Comparison of ENCODE assay signal across 35 mouse cellular contexts in genomic region chr7:19865246-19866036, GRCm38 (mm10). TPM values are rescaled to one million over a fixed set of nuclear protein-coding genes. Genes with fewer than 3 reads are reported as not detected.
A peak's percentile ranks its signal among the peaks of the same experiment; 100 is the strongest.
DNase-seq lines count a peak whose midpoint lies in the region; ATAC-seq and TF ChIP-seq lines count a peak whose summit lies in the region.
"Had no signal": no experiment of that assay in that cellular context is flagged by ENCODE, and none has a peak within 500 bp of the region (broad histone marks: within the 10 kb centered on the region; RNA-seq: fewer than 3 reads in every experiment).

No protein-coding gene starts in this region.

- no peak overlapping the region for H3K4me2 ChIP-seq in intestine, embryonic 16.5 days (ENCODE audit: low read depth, low read length)
- no peak overlapping the region for H3K4me2 ChIP-seq in liver, embryonic 12.5 days
- H3K4me2 ChIP-seq in liver, postnatal 0 days (ENCODE audit: low read depth, low read length): no peak overlapping the region
- H3K4me2 ChIP-seq: heart, embryonic 13.5 days; kidney, embryonic 15.5 days; lung, embryonic 15.5 days; midbrain, embryonic 11.5 days had no signal

- no peaks in the 10 kb centered on the region for H3K36me3 ChIP-seq in liver, adult 2 months (ENCODE audit: control insufficient read depth, insufficient read depth, low read length)
- no peaks in the 10 kb centered on the region for H3K36me3 ChIP-seq in intestine, embryonic 16.5 days (ENCODE audit: control insufficient read depth, insufficient read depth, low read length)
- H3K36me3 ChIP-seq in liver, embryonic 12.5 days: no peaks in the 10 kb centered on the region
- H3K36me3 ChIP-seq in liver, postnatal 0 days (replicated peaks; ENCODE audit: insufficient read depth, low read length): no peaks in the 10 kb centered on the region
- H3K36me3 ChIP-seq: heart, embryonic 13.5 days; kidney, embryonic 15.5 days; lung, embryonic 15.5 days had no signal

- TF ChIP-seq EP300 in liver, postnatal 0 days (IDR thresholded peaks at IDR 0.05; ENCODE audit: low read depth): no peak

- DNase-seq in liver, adult 2 months (ENCODE audit: extremely low read depth, low read depth, low spot score): peak; percentile 87
- DNase-seq in liver: no peak
- DNase-seq in liver, postnatal 0 days: no peak
- DNase-seq in adrenal gland, adult (ENCODE audit: inconsistent age in 2 of 2, low spot score in 1 of 2): no peak
- no peak for DNase-seq in embryo, embryonic 11 days
- no peak for DNase-seq in layer of hippocampus, postnatal 10 days (ENCODE audit: low spot score in 2 of 2)
- DNase-seq: cerebellum, adult 11-12 months; cerebellum, postnatal 10 days; gastrocnemius, postnatal 10 days; layer of hippocampus, postnatal 36 days; left cerebral cortex, postnatal 4 days; right cerebral cortex, postnatal 25 days; spleen, adult 18-20 months; thymus, postnatal 14 days had no signal

- H3K9ac ChIP-seq in liver, adult 2 months (ENCODE audit: low read depth, low read length): no peak overlapping the region
- no peak overlapping the region for H3K9ac ChIP-seq in intestine, embryonic 16.5 days (ENCODE audit: low read depth, low read length)
- no peak overlapping the region for H3K9ac ChIP-seq in liver, embryonic 12.5 days
- H3K9ac ChIP-seq in liver, postnatal 0 days (replicated peaks): no peak overlapping the region
- H3K9ac ChIP-seq: kidney, embryonic 15.5 days; lung, embryonic 15.5 days had no signal

- TF ChIP-seq POLR2A in liver, adult 2 months (IDR thresholded peaks at IDR 0.05; ENCODE audit: extremely low read depth, insufficient read depth, low read length): no peak

- H3K4me1 ChIP-seq in liver, adult 2 months (ENCODE audit: control insufficient read depth, insufficient read depth, low read length): peaks cover 27% of the 10 kb centered on the region
- 0 out of 2 replicates have a peak, but pooled peaks cover 6% of the 10 kb centered on the region for H3K4me1 ChIP-seq in intestine, embryonic 16.5 days (ENCODE audit: control insufficient read depth, insufficient read depth, low read length)
- H3K4me1 ChIP-seq in liver, embryonic 12.5 days: peaks cover 4% of the 10 kb centered on the region; the same call in 1 of the 2 replicates
- no peaks in the 10 kb centered on the region; the same call in 1 of the 2 replicates for H3K4me1 ChIP-seq in liver, postnatal 0 days (ENCODE audit: insufficient read depth)
- H3K4me1 ChIP-seq: heart, embryonic 13.5 days; kidney, embryonic 15.5 days; lung, embryonic 15.5 days had no signal

- no peak for TF ChIP-seq CTCF in liver, adult 2 months (IDR thresholded peaks at IDR 0.05; ENCODE audit: low read depth, low read length)
- TF ChIP-seq CTCF in liver, postnatal 0 days (IDR thresholded peaks at IDR 0.05; ENCODE audit: low read depth): no peak

- H3K27ac ChIP-seq in liver, adult 2 months (replicated peaks; ENCODE audit: insufficient read depth, low read depth, low read length): peak overlapping the region; percentile 98
- peak overlapping the region; percentile 40; the same call in 1 of the 2 replicates for H3K27ac ChIP-seq in intestine, embryonic 16.5 days (ENCODE audit: low read length)
- no peak overlapping the region for H3K27ac ChIP-seq in liver, embryonic 12.5 days
- H3K27ac ChIP-seq in liver, postnatal 0 days (ENCODE audit: low read depth): peak overlapping the region; percentile 42; the same call in 1 of the 2 replicates
- H3K27ac ChIP-seq: heart, embryonic 13.5 days; kidney, embryonic 15.5 days; lung, embryonic 15.5 days had no signal

- H3K9me3 ChIP-seq in intestine, embryonic 16.5 days (ENCODE audit: control insufficient read depth, low read length): no peaks in the 10 kb centered on the region
- no peaks in the 10 kb centered on the region for H3K9me3 ChIP-seq in liver, embryonic 12.5 days (replicated peaks)
- no peaks in the 10 kb centered on the region for H3K9me3 ChIP-seq in liver, postnatal 0 days (ENCODE audit: low read length)
- H3K9me3 ChIP-seq: heart, embryonic 13.5 days; kidney, embryonic 15.5 days; lung, embryonic 15.5 days had no signal

- 15% methylated on average over 8 of the region's 8 CpGs for WGBS in liver, adult 2 months
- WGBS in intestine, embryonic 16.5 days: 65% methylated on average over 8 of the region's 8 CpGs
- 64% methylated on average over 8 of the region's 8 CpGs for WGBS in liver, embryonic 12.5 days (ENCODE audit: insufficient replicate concordance)
- 50% methylated on average over 8 of the region's 8 CpGs for WGBS in liver, postnatal 0 days (ENCODE audit: insufficient replicate concordance)

- H3K4me3 ChIP-seq in liver, adult 2 months (ENCODE audit: insufficient read depth, low read depth, low read length): no peak overlapping the region
- H3K4me3 ChIP-seq in intestine, embryonic 16.5 days (ENCODE audit: low read length): no peak overlapping the region
- H3K4me3 ChIP-seq in liver, embryonic 12.5 days: no peak overlapping the region
- no peak overlapping the region for H3K4me3 ChIP-seq in liver, postnatal 0 days (ENCODE audit: low read depth, low read length)
- H3K4me3 ChIP-seq: erythroblast, embryonic 14.5 days; heart, embryonic 13.5 days; kidney, embryonic 15.5 days; lung, embryonic 15.5 days had no signal

- no peaks in the 10 kb centered on the region for H3K79me2 ChIP-seq in liver, adult 2 months (ENCODE audit: control insufficient read depth, insufficient read depth, low read length)

- no peaks in the 10 kb centered on the region for H3K27me3 ChIP-seq in liver, adult 2 months (ENCODE audit: control insufficient read depth, insufficient read depth, low read length)
- H3K27me3 ChIP-seq in intestine, embryonic 16.5 days (replicated peaks; ENCODE audit: control insufficient read depth, insufficient read depth, low read length): no peaks in the 10 kb centered on the region
- H3K27me3 ChIP-seq in liver, embryonic 12.5 days (replicated peaks): no peaks in the 10 kb centered on the region
- no peaks in the 10 kb centered on the region for H3K27me3 ChIP-seq in liver, postnatal 0 days (ENCODE audit: insufficient read depth, low read length)
- H3K27me3 ChIP-seq: CH12.LX; heart, embryonic 13.5 days; kidney, embryonic 15.5 days; lung, embryonic 15.5 days had no signal

- ATAC-seq in intestine, embryonic 16.5 days: peak; percentile 54
- ATAC-seq in liver, embryonic 12.5 days: peak; percentile 53
- peak; percentile 73 for ATAC-seq in liver, postnatal 0 days
- ATAC-seq: forebrain, embryonic 16.5 days; hindbrain, embryonic 16.5 days; midbrain, embryonic 16.5 days had no signal

RNA-seq across cellular contexts. Expression of gene Ceacam16, which starts 4.3 kb away (rescaled TPM):
- 0.09 and 0.34 TPM in 2 replicates for total RNA-seq in liver, adult 2 months (2014; rRNA removed)
- 0.09 and 0.11 TPM in 2 replicates for polyA plus RNA-seq in liver, adult 2 months (2012; rRNA removed)
- polyA plus RNA-seq in intestine, embryonic 16.5 days (2015; fragmentation: Nextera tagmentation; extraction: Ambion mirVana): not detected in 2 replicates
- not detected in 2 replicates for polyA plus RNA-seq in liver, embryonic 12.5 days (2016; fragmentation: Nextera tagmentation; extraction: Ambion mirVana)
- polyA plus RNA-seq in liver, postnatal 0 days (2015; fragmentation: Nextera tagmentation; extraction: Ambion mirVana): 0.09 TPM in 1 of 2 replicates, not detected in the other
- total RNA-seq in layer of hippocampus, postnatal 10 days (2021): not detected
- total RNA-seq: common myeloid progenitor, adult 5-6 weeks; gastrocnemius, postnatal 10 days; layer of hippocampus, adult 8-10 months; layer of hippocampus, postnatal 36 days; left cerebral cortex, postnatal 4 days had no signal
- polyA plus RNA-seq: C2C12; embryonic facial prominence, embryonic 14.5 days; erythroblast, embryonic 14.5 days; hindbrain, embryonic 11.5 days; kidney, embryonic 15.5 days; lung, embryonic 15.5 days; midbrain, embryonic 11.5 days; neural tube, embryonic 11.5 days had no signal

RNA-seq across cellular contexts. Expression of gene Gm19345, which starts 13.6 kb away (rescaled TPM):
- not detected in 2 replicates for total RNA-seq in liver, adult 2 months (2014; rRNA removed)
- polyA plus RNA-seq in liver, adult 2 months (2012; rRNA removed): 0.11 TPM in 1 of 2 replicates, not detected in the other
- polyA plus RNA-seq in intestine, embryonic 16.5 days (2015; fragmentation: Nextera tagmentation; extraction: Ambion mirVana): 0.13 and 0.27 TPM in 2 replicates
- not detected in 2 replicates for polyA plus RNA-seq in liver, embryonic 12.5 days (2016; fragmentation: Nextera tagmentation; extraction: Ambion mirVana)
- polyA plus RNA-seq in liver, postnatal 0 days (2015; fragmentation: Nextera tagmentation; extraction: Ambion mirVana): 0.18 and 0.19 TPM in 2 replicates
- 1 to 10 TPM; 5.1 to 5.4 TPM for total RNA-seq in layer of hippocampus, postnatal 10 days (2021)
- total RNA-seq: common myeloid progenitor, adult 5-6 weeks; gastrocnemius, postnatal 10 days; heart, postnatal 14 days; megakaryocyte, adult 5-6 weeks had no signal
- polyA plus RNA-seq: C2C12; erythroblast, embryonic 14.5 days; forebrain, embryonic 11.5 days; heart, embryonic 13.5 days; lung, embryonic 15.5 days; midbrain, embryonic 11.5 days had no signal

RNA-seq across cellular contexts. Expression of gene Ceacam19, which starts 22.3 kb away (rescaled TPM):
- not detected in 2 replicates for total RNA-seq in liver, adult 2 months (2014; rRNA removed)
- polyA plus RNA-seq in liver, adult 2 months (2012; rRNA removed): not detected in 2 replicates
- not detected in 2 replicates for polyA plus RNA-seq in intestine, embryonic 16.5 days (2015; fragmentation: Nextera tagmentation; extraction: Ambion mirVana)
- polyA plus RNA-seq in liver, embryonic 12.5 days (2016; fragmentation: Nextera tagmentation; extraction: Ambion mirVana): not detected in 2 replicates
- not detected in 2 replicates for polyA plus RNA-seq in liver, postnatal 0 days (2015; fragmentation: Nextera tagmentation; extraction: Ambion mirVana)
- total RNA-seq in layer of hippocampus, postnatal 10 days (2021): not detected
- total RNA-seq: adrenal gland, postnatal 14 days; common myeloid progenitor, adult 5-6 weeks; gastrocnemius, postnatal 10 days; heart, postnatal 14 days; layer of hippocampus, adult 8-10 months; layer of hippocampus, postnatal 36 days; left cerebral cortex, postnatal 4 days had no signal
- polyA plus RNA-seq: C2C12; erythroblast, embryonic 14.5 days; forebrain, embryonic 11.5 days; forebrain, embryonic 16.5 days; heart, embryonic 13.5 days; hindbrain, embryonic 11.5 days; hindbrain, embryonic 16.5 days; kidney, embryonic 15.5 days; lung, embryonic 15.5 days; midbrain, embryonic 11.5 days; midbrain, embryonic 16.5 days; neural tube, embryonic 11.5 days had no signal

RNA-seq across cellular contexts. Expression of gene Bcl3, which starts 42.9 kb away (rescaled TPM):
- 3.0 and 7.4 TPM in 2 replicates for total RNA-seq in liver, adult 2 months (2014; rRNA removed)
- 72.8 and 76.8 TPM in 2 replicates for polyA plus RNA-seq in liver, adult 2 months (2012; rRNA removed)
- 15.5 and 15.6 TPM in 2 replicates for polyA plus RNA-seq in intestine, embryonic 16.5 days (2015; fragmentation: Nextera tagmentation; extraction: Ambion mirVana)
- polyA plus RNA-seq in liver, embryonic 12.5 days (2016; fragmentation: Nextera tagmentation; extraction: Ambion mirVana): 3.7 and 5.4 TPM in 2 replicates
- 5.4 and 11.2 TPM in 2 replicates for polyA plus RNA-seq in liver, postnatal 0 days (2015; fragmentation: Nextera tagmentation; extraction: Ambion mirVana)
- under 1 TPM; 0.85 to 0.87 TPM for total RNA-seq in layer of hippocampus, postnatal 10 days (2021)

RNA-seq across cellular contexts. Expression of gene Pvr, which starts 55.5 kb away (rescaled TPM):
- total RNA-seq in liver, adult 2 months (2014; rRNA removed): 5.1 and 7.6 TPM in 2 replicates
- polyA plus RNA-seq in liver, adult 2 months (2012; rRNA removed): 3.4 and 6.8 TPM in 2 replicates
- polyA plus RNA-seq in intestine, embryonic 16.5 days (2015; fragmentation: Nextera tagmentation; extraction: Ambion mirVana): 13.9 and 16.5 TPM in 2 replicates
- polyA plus RNA-seq in liver, embryonic 12.5 days (2016; fragmentation: Nextera tagmentation; extraction: Ambion mirVana): 3.6 and 3.9 TPM in 2 replicates
- 2.2 and 3.0 TPM in 2 replicates for polyA plus RNA-seq in liver, postnatal 0 days (2015; fragmentation: Nextera tagmentation; extraction: Ambion mirVana)
- total RNA-seq in layer of hippocampus, postnatal 10 days (2021): 10 to 100 TPM; 11.9 TPM
